Mouse (Mus musculus) liver, adult 2 months (tissue): ENCODE data around the gene Fam129a.

Experiments used
- CTCF ChIP-seq: fragments of 200-500 bp; IDR thresholded peaks from 2 replicates; pipeline ENCODE4 v1.5.1; 2011; ENCODE audit warnings: low read depth, low read length, control low read depth
- POLR2A ChIP-seq: fragments of 200-500 bp; IDR thresholded peaks from 2 replicates; pipeline ENCODE4 v1.6.1; 2011; ENCODE audit warnings: low read length, control low read depth; ENCODE audit not compliant: insufficient read depth; ENCODE audit errors: extremely low read depth

GRCm38 (mm10) chr1:151766166-151766565 lies 195.2 kb downstream of the Fam129a start:
- TF ChIP-seq POLR2A = no peak
- no peak for TF ChIP-seq CTCF
